Mouse (Mus musculus) kidney, embryonic 16.5 days (tissue): ENCODE measurements around the gene Prr27. TPM values are rescaled to one million over a fixed set of nuclear protein-coding genes. Genes with fewer than 3 reads are reported as not detected.

Experiments
- ATAC-seq: fragments of 200-750 bp; cut with Nextera tagmentation; 2 replicates; pipeline ENCODE4 v1.8.0; 2017; ENCODE audit warnings: moderate TSS enrichment; ENCODE audit not compliant: low FRiP score, low TSS enrichment
- H3K27ac ChIP-seq: fragments of 300-500 bp; sonication (generic); 2 replicates; pipeline ENCODE4 v1.5.1; 2014; ENCODE audit warnings: low read length
- H3K27me3 ChIP-seq: fragments of 300-500 bp; sonication (generic); 2 replicates; pipeline ENCODE4 v1.6.1; 2014; ENCODE audit warnings: low read length, control low read depth, mixed read lengths; ENCODE audit not compliant: insufficient read depth
- H3K36me3 ChIP-seq: fragments of 300-500 bp; sonication (generic); 2 replicates; pipeline ENCODE4 v1.6.1; 2014; ENCODE audit warnings: low read length, control low read depth, mixed read lengths; ENCODE audit not compliant: insufficient read depth
- H3K4me1 ChIP-seq: fragments of 300-500 bp; sonication (generic); 2 replicates; pipeline ENCODE4 v1.6.1; 2014; ENCODE audit warnings: low read length, control low read depth, mixed read lengths; ENCODE audit not compliant: insufficient read depth
- H3K4me2 ChIP-seq: fragments of 300-500 bp; sonication (generic); replicated peaks from 2 replicates; pipeline ENCODE4 v1.6.1; 2014; ENCODE audit warnings: low read depth, low read length
- H3K4me3 ChIP-seq: fragments of 300-500 bp; sonication (generic); 2 replicates; pipeline ENCODE4 v1.5.1; 2014; ENCODE audit warnings: mild to moderate bottlenecking, low read length
- H3K9ac ChIP-seq: fragments of 300-500 bp; sonication (generic); replicated peaks from 2 replicates; pipeline ENCODE4 v1.6.1; 2014; ENCODE audit warnings: low read length
- H3K9me3 ChIP-seq: fragments of 300-500 bp; sonication (generic); 2 replicates; pipeline ENCODE4 v1.6.1; 2016; ENCODE audit warnings: low read length, control low read depth
- WGBS: fragments of 180-500 bp; shearing (Covaris S2); extraction: QIAGEN DNeasy Blood & Tissue Kit; methylation state at CpG from one replicate; pipeline ENCODE4 v1.1.7; 2014; 5-methylcytosine and 5-hydroxymethylcytosine counted together
- polyA plus RNA-seq: library from polyadenylated mRNA; unstranded; fragments of >200 nt; fragmentation: Nextera tagmentation; extraction: Ambion mirVana; gene quantifications from 2 replicates; pipeline ENCODE4 v1.2.1, GENCODE M21; 2015

Gene Prr27
- polyA plus RNA-seq, result not detected in 2 replicates

DNA sequence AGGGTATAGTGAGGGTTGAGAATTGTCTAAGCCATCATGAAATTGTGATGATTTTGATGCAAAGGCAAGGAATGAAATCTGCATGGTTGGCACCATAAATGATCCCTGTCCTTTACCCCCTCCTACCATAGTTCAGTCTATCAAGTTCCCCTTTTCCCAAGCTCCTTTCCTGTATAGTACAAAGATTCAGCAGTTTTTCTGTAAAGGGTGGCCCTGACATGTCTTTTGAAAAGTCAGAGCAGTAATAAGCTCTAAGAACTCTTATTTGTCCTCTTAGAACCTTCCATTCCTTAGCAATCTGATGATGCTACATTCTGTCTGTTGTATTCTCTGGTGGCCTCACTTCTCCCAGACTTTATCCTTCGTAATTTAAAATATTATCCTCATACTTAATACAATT lies at the start of gene Prr27:
Gene Prr27 (plus strand): TSS at position 301 of the 400 bp plus-strand sequence.
- no peak for ATAC-seq
- Histone ChIP-seq H3K4me1 (no peaks in the 10 kb centered on the region), H3K4me3 (no peak within 1 kb of the TSS), H3K27me3 (no peaks in the 10 kb centered on the region), H3K9ac (no peak within 1 kb of the TSS), H3K4me2 (no peak within 1 kb of the TSS), H3K36me3 (no peaks in the 10 kb centered on the region), H3K9me3 (no peaks in the 10 kb centered on the region), H3K27ac (no peak within 1 kb of the TSS)
- 62% methylated on average over 1 of the region's 1 CpGs for WGBS

DNA sequence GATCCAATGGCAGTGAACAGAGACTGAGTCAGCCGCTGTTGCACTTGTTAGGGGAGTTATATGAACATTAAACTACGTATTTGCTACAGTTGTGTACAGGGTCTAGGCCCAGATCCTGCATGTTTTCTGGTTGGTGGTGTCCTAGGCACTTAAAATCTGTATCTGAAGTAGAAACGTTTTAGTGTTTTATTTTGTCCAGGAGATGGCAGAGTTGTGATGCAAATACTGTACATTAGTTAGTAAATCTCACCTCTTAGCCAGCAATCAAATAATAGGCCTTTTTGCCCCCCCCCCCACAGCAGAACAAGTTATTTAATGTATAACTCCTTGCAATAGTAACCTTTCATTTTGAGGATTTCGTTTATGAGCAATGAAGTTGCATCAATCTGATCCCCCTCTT lies 42.8 kb upstream of the Prr27 start:
- Histone ChIP-seq H3K9ac (no peak overlapping the region), H3K27ac (no peak overlapping the region), H3K4me3 (no peak overlapping the region), H3K4me2 (no peak overlapping the region), H3K36me3 (no peaks in the 10 kb centered on the region), H3K4me1 (no peaks in the 10 kb centered on the region), H3K9me3 (no peaks in the 10 kb centered on the region), H3K27me3 (no peaks in the 10 kb centered on the region)
- WGBS, result 51% methylated on average over 4 of the region's 4 CpGs
- ATAC-seq, result no peak

DNA sequence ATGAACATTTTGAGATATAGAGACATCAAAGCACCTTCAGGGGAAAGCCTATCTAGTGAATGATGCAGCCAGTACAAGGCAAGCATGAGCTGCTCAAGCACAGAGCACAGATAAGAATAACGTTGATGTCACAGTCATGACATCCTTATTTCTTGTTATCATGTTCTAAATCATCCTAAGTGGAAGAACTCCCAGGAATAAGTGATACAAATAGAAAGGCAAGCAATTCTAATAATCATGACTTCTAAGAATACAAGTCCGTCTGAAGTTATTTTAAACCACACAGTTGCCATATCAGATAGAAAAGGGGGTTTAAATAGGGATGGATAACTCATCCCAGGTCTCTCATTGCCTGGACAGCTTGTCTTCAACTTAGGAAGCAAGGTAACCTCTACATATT lies 17.7 kb upstream of the Prr27 start, which contains the start of gene Csn1s2b:
Gene Csn1s2b (plus strand): TSS at position 301 of the 400 bp plus-strand sequence.
- Histone ChIP-seq H3K27me3 (no peaks in the 10 kb centered on the region), H3K27ac (no peak within 1 kb of the TSS), H3K9me3 (no peaks in the 10 kb centered on the region), H3K9ac (no peak within 1 kb of the TSS), H3K4me3 (no peak within 1 kb of the TSS), H3K4me2 (no peak within 1 kb of the TSS), H3K36me3 (no peaks in the 10 kb centered on the region), H3K4me1 (no peaks in the 10 kb centered on the region)
- ATAC-seq, result no peak
- WGBS, result 72% methylated on average over 2 of the region's 2 CpGs

DNA sequence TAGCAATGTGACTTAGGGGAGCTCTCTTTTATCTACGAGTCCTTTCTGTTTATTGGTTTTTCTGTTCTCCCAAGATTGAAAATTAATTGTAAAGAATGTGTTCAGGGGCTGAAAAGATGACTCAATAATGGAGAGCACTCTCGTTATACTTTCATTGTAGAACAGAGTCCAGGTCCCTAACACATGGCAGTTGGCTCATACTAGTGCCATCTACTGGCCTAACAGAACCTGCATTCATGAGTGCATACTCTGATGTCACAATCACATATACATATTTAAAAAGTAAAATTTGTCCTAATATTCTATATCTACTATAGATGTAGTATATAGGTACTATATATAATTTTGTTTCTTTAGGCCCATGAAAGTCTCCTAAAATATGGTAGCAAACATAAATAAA lies 16.2 kb upstream of the Prr27 start:
- WGBS, result 67% methylated on average over 2 of the region's 2 CpGs
- ATAC-seq, result no peak
- Histone ChIP-seq H3K9me3 (no peaks in the 10 kb centered on the region), H3K27ac (no peak overlapping the region), H3K36me3 (no peaks in the 10 kb centered on the region), H3K4me2 (no peak overlapping the region), H3K9ac (no peak overlapping the region), H3K4me1 (no peaks in the 10 kb centered on the region), H3K27me3 (no peaks in the 10 kb centered on the region), H3K4me3 (no peak overlapping the region)

DNA sequence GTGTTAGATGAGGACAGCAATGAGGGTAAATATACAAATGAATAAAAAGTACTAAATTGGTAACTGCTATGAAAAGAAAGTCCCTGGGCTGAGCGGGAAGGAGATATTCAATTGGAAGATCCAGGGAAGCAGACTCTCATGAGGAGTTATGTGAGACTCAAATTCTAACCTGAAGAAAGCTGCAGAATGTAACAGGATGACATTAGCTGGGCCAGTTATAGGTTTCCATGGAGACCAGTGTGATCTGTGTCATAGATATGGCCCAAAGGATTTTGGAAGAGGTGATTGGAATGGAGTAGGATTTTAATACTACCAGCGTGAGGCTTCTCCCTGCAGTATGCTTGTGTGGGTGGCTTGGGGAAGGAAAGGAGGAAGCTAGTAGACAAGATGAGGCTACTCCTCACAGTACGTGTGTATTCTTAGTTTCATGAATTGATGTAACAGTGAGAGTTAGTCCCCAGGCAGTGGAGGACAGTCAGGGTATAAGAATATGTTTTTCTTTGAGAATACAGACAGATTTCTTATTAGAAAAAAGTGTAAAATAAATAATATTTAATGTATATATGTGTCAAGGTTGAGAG lies 29.7 kb downstream of the Prr27 start:
- Histone ChIP-seq H3K9ac (no peak overlapping the region), H3K4me2 (no peak overlapping the region), H3K36me3 (no peaks in the 10 kb centered on the region), H3K4me3 (no peak overlapping the region), H3K9me3 (no peaks in the 10 kb centered on the region), H3K27ac (no peak overlapping the region), H3K4me1 (no peaks in the 10 kb centered on the region), H3K27me3 (no peaks in the 10 kb centered on the region)
- 67% methylated on average over 3 of the region's 3 CpGs for WGBS
- no peak for ATAC-seq

DNA sequence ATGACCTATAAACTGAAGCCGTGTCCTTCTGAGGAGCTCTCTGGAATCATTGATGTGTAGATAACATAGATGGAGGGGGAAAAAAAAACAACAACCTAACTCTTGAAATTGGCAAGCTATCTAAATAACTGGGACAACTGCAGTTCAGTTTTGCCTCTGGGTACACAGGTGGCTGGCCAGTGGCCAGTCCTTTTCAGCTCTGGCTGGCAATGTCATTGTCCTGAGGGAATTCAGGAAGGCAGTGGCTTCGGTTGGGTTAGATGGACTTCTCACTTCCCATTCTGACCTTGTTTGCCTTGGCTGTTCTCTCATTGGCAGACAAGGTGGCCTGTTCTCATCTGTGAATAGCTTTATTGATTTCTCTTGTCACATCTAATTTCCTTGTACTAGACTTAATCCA lies 44.6 kb downstream of the Prr27 start:
- Histone ChIP-seq H3K9me3 (no peaks in the 10 kb centered on the region), H3K27me3 (no peaks in the 10 kb centered on the region), H3K4me2 (no peak overlapping the region), H3K27ac (no peak overlapping the region), H3K4me1 (no peaks in the 10 kb centered on the region), H3K9ac (no peak overlapping the region), H3K36me3 (no peaks in the 10 kb centered on the region), H3K4me3 (no peak overlapping the region)
- 66% methylated on average over 2 of the region's 2 CpGs for WGBS
- no peak for ATAC-seq

DNA sequence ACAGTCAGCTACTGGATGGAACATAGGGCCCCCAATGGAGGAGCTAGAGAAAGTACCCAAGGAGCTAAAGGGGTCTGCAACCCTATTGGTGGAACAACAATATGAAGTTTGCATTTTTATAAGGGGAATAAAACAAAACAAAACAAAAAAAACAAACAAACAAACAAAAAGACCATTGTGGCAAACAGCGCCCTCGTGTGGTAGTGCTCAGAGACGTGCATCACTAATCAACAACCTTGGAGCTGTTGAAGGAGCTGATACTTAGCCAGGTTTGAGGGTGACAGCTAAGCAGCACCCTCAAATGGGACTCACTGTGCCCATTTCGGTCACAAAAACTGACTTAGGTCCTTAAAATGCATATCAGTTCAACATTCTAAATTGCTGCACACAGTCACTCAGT lies 45.9 kb downstream of the Prr27 start:
- WGBS, result 39% methylated on average over 4 of the region's 4 CpGs
- no peak overlapping the region for H3K4me3 ChIP-seq
- no peaks in the 10 kb centered on the region for H3K36me3 ChIP-seq
- H3K4me2 ChIP-seq, result no peak overlapping the region
- no peaks in the 10 kb centered on the region for H3K27me3 ChIP-seq
- H3K4me1 ChIP-seq, result no peaks in the 10 kb centered on the region
- no peak overlapping the region for H3K27ac ChIP-seq
- H3K9ac ChIP-seq, result no peak overlapping the region
- ATAC-seq, result no peak
- H3K9me3 ChIP-seq, result no peaks in the 10 kb centered on the region

DNA sequence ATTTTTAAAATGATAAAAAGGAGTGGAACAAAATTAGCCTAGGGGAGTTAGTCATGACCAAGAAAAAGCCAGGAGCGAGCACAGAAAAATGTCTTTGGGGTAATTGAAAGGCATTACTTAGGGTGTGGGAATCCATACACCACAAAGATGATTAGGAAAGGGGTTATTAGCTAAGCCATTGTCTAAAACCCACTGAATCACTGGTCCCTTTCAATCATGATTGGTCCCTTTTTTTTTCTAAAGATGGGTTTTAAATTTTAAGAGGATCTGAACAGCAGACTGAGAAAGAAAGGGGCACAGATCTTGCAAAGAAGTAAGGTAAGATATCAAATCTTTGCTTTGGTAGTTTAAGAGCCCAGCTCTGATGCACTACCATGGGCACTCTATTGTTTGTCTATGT lies 59.2 kb downstream of the Prr27 start, which contains the start of gene Odam:
Gene Odam (plus strand): TSS at position 301 of the 400 bp plus-strand sequence.
- Histone ChIP-seq H3K27me3 (no peaks in the 10 kb centered on the region), H3K36me3 (no peaks in the 10 kb centered on the region), H3K4me2 (no peak within 1 kb of the TSS), H3K27ac (no peak within 1 kb of the TSS), H3K9me3 (no peaks in the 10 kb centered on the region), H3K4me1 (no peaks in the 10 kb centered on the region), H3K9ac (no peak within 1 kb of the TSS), H3K4me3 (no peak within 1 kb of the TSS)
- ATAC-seq, result no peak
- WGBS, result 90% methylated on average over 1 of the region's 1 CpGs

Other genes with a start within 250 kb of the Prr27 start
- gene Sult1e1, start 234.1 kb upstream of the Prr27 start, polyA plus RNA-seq, result 0.42 and 0.46 TPM in 2 replicates
- not detected in 2 replicates for gene Csn1s1, start 159.5 kb upstream of the Prr27 start, polyA plus RNA-seq
- not detected in 2 replicates for gene Csn2, start 126.1 kb upstream of the Prr27 start, polyA plus RNA-seq
- gene Csn1s2a, start 51.1 kb upstream of the Prr27 start, polyA plus RNA-seq, result not detected in 2 replicates
- gene Csn1s2b, start 17.6 kb upstream of the Prr27 start, polyA plus RNA-seq, result not detected in 2 replicates
- gene Odam, start 59.3 kb downstream of the Prr27 start, polyA plus RNA-seq, result not detected in 2 replicates
- 0.16 and 0.36 TPM in 2 replicates for gene Csn3, start 99.9 kb downstream of the Prr27 start, polyA plus RNA-seq
- not detected in 2 replicates for gene 2310003L06Rik, start 143.8 kb downstream of the Prr27 start, polyA plus RNA-seq
- gene Gm28434, start 143.8 kb downstream of the Prr27 start, polyA plus RNA-seq, result not detected in 2 replicates
- gene Cabs1, start 153.8 kb downstream of the Prr27 start, polyA plus RNA-seq, result not detected in 2 replicates
- not detected in 2 replicates for gene Smr3a, start 176.9 kb downstream of the Prr27 start, polyA plus RNA-seq